Mouse (Mus musculus): ENCODE data around the gene Hist1h2bm. TPM values are rescaled to one million over a fixed set of nuclear protein-coding genes. Genes with fewer than 3 reads are reported as not detected.
"Not testable (repeated sequence)": the region's sequence is repeated elsewhere in the genome, so short reads cannot be mapped to it uniquely, and the experiment has no call there.

Hist1h2bm gene
- total RNA-seq, 2 experiments from 2014 or later = 5.5 to 6.1 TPM

DNA sequence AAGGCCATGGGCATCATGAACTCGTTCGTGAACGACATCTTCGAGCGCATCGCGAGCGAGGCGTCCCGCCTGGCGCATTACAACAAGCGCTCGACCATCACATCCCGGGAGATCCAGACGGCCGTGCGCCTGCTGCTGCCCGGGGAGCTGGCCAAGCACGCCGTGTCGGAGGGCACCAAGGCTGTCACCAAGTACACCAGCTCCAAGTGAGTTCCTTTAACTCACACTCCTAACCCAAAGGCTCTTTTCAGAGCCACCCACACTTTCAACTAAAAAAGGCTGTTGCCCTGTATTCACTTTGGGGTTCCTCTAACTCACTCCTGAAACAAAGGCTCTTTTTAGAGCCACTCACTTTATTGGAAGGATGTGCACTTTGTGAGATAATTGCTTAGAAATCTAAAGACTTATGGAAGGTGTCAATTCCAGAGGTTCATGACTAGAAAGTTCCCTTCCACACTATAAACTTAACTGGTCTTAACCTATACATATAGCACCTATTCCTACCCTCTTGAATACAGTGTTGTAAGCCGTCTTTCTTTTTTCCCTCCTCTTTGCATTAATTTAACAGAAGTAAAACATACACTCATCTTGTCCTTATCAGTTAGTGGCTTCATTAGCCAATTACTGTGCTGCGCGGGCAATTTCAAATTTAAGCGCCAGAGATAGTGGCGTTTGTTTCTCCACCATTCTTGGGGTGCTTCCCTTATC is 32.6 kb downstream of the Hist1h2bm start:
- intact Hi-C loops (cut with DNase I) = loop anchor here (5.0 to 10.0 kb wide), 3 partner anchors 1833 to 2000 kb away; partner anchors contain the start of genes Hist1h2ab, Hist1h2ac, Hist1h2bc and Hist1h3b
- not testable (repeated sequence) for DNase-seq (ENCODE audit: low spot score)

DNA sequence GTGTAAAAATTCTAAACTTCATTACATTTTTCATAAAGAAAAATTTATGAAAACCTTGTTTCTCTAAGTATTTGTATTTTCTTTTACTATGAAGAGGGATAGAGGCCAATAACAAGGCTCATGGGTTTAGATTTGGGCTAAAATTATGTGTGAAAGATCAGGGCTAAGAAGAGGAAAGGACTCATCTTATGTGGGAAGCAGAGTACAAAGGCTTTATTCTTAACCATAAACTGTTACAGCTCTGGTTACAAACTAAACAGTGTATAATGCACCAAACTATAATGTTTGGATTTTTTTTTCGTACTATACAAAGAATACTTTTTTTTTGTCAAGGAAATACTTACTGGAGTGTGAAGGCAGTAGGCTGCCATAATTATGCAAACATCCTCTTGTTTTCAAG is 33.9 kb downstream of the Hist1h2bm start:
- DNase-seq (ENCODE audit: low spot score) = no peak
- intact Hi-C loops (cut with DNase I) = loop anchor here (5.0 to 10.0 kb wide), 3 partner anchors 1832 to 1999 kb away; partner anchors contain the start of genes Hist1h2ab, Hist1h2ac, Hist1h2bc and Hist1h3b

Small RNAs within 50 kb of the gene (microRNA-seq; reads per million reads assigned to microRNA genes)
- gene Gm44357 (not detected), gene Gm44367 (not detected), gene Gm44454 (not detected)

Other genes starting within 250 kb of the Hist1h2bm start
- gene Zkscan4, start 243.1 kb upstream of the Hist1h2bm start, total RNA-seq (2021) = 1 to 10 TPM; 1.3 to 1.6 TPM
- not detected for gene Gm10065, start 242.6 kb upstream of the Hist1h2bm start, total RNA-seq (2021)
- gene AK157302, start 226.8 kb upstream of the Hist1h2bm start, total RNA-seq (2021) = 10 to 100 TPM; 26.8 TPM
- gene Gm11273, start 220.6 kb upstream of the Hist1h2bm start, total RNA-seq (2021) = 100 to 1,000 TPM; 251 to 252 TPM
- 10 to 100 TPM; 10.5 to 11.1 TPM for gene Zkscan8, start 190.9 kb upstream of the Hist1h2bm start, total RNA-seq (2021)
- not detected for gene Olfr1366, start 179.2 kb upstream of the Hist1h2bm start, total RNA-seq (2021)
- gene Olfr1535, start 162.2 kb upstream of the Hist1h2bm start, total RNA-seq (2021) = not detected
- gene Olfr1364, start 140.3 kb upstream of the Hist1h2bm start, total RNA-seq (2021) = not detected
- gene Olfr1362, start 108.0 kb upstream of the Hist1h2bm start, total RNA-seq (2021) = not detected
- gene Olfr11, start 79.5 kb upstream of the Hist1h2bm start, total RNA-seq (2021) = not detected
- gene Olfr1361, start 58.7 kb upstream of the Hist1h2bm start, total RNA-seq (2021) = not detected
- not detected for gene Olfr1360, start 44.6 kb upstream of the Hist1h2bm start, total RNA-seq (2021)
- gene Olfr1359, start 23.9 kb upstream of the Hist1h2bm start, total RNA-seq (2021) = not detected
- gene Hist1h2bl, start 5.9 kb upstream of the Hist1h2bm start, total RNA-seq (2021) = 10 to 100 TPM; 19.7 to 24.0 TPM
- 10 to 100 TPM in 1 of 2 experiments, not detected in 1; 17.9 TPM for gene Hist1h2ai, start 5.6 kb upstream of the Hist1h2bm start, total RNA-seq (2021)
- 10 to 100 TPM; 16.8 to 25.9 TPM for gene Hist1h3h, start 4.4 kb upstream of the Hist1h2bm start, total RNA-seq (2021)
- gene Hist1h4j, start 13.0 kb downstream of the Hist1h2bm start, total RNA-seq (2021) = 1 to 10 TPM; 4.2 to 6.9 TPM
- gene Hist1h4k, start 28.5 kb downstream of the Hist1h2bm start, total RNA-seq (2021) = 10 to 100 TPM; 46.4 to 87.7 TPM
- gene Hist1h2ak, start 31.8 kb downstream of the Hist1h2bm start, total RNA-seq (2021) = 10 to 100 TPM in 1 of 2 experiments, 1 to 10 TPM in 1; 5.7 to 11.4 TPM
- gene Hist1h2bn, start 32.1 kb downstream of the Hist1h2bm start, total RNA-seq (2021) = 10 to 100 TPM; 10.2 to 16.5 TPM
- gene Hist1h1b, start 58.6 kb downstream of the Hist1h2bm start, total RNA-seq (2021) = 1 to 10 TPM; 8.0 to 9.9 TPM
- gene Hist1h3i, start 61.3 kb downstream of the Hist1h2bm start, total RNA-seq (2021) = 10 to 100 TPM; 21.5 to 29.2 TPM
- under 1 TPM; 0.84 to 0.94 TPM for gene Hist1h2an, start 65.2 kb downstream of the Hist1h2bm start, total RNA-seq (2021)
- 1 to 10 TPM; 6.4 to 6.8 TPM for gene Hist1h2bp, start 65.4 kb downstream of the Hist1h2bm start, total RNA-seq (2021)
- gene Hist1h2bq, start 88.2 kb downstream of the Hist1h2bm start, total RNA-seq (2021) = 10 to 100 TPM; 35.4 to 36.4 TPM
- not detected for gene Hist1h2ao, start 88.4 kb downstream of the Hist1h2bm start, total RNA-seq (2021)
- 10 to 100 TPM; 55.1 to 84.9 TPM for gene Hist1h4m, start 89.7 kb downstream of the Hist1h2bm start, total RNA-seq (2021)
- 10 to 100 TPM; 13.5 to 14.9 TPM for gene Hist1h4n, start 110.2 kb downstream of the Hist1h2bm start, total RNA-seq (2021)
- 10 to 100 TPM; 21.9 to 30.1 TPM for gene Hist1h2ap, start 111.5 kb downstream of the Hist1h2bm start, total RNA-seq (2021)
- gene Hist1h2br, start 111.7 kb downstream of the Hist1h2bm start, total RNA-seq (2021) = 10 to 100 TPM; 35.6 to 36.4 TPM
- gene Zfp184, start 223.1 kb downstream of the Hist1h2bm start, total RNA-seq (2021) = under 1 TPM; 0.56 to 0.68 TPM

Measured in heart, postnatal 25 days (tissue).